Mouse (Mus musculus) spleen, adult 2 months (tissue): Measurements from ENCODE around the gene Ncoa1. TPM values are rescaled to one million over a fixed set of nuclear protein-coding genes. Genes with fewer than 3 reads are reported as not detected.
"Not testable (repeated sequence)": the region's sequence is repeated elsewhere in the genome, so short reads cannot be mapped to it uniquely, and the experiment has no call there.

Experiments used
- DNase-seq, 2 experiments: peaks; one replicate each; pipeline versions ENCODE4 v3.0.0 to v3.0.0-alpha.2; 2012 to 2021; ENCODE audit warnings: low spot score in 2 of 2, low read depth in 1 of 2
- H3K27ac ChIP-seq: fragments of 200-500 bp; 2 replicates; pipeline ENCODE4 v1.5.1; 2012; ENCODE audit warnings: low read length, inconsistent platforms; ENCODE audit not compliant: insufficient read depth
- H3K27me3 ChIP-seq: fragments of 200-500 bp; 2 replicates; pipeline ENCODE4 v1.6.1; 2012; ENCODE audit warnings: mild to moderate bottlenecking, moderate library complexity, low read length, inconsistent platforms; ENCODE audit not compliant: control insufficient read depth, insufficient read depth
- H3K36me3 ChIP-seq: fragments of 200-500 bp; 2 replicates; pipeline ENCODE4 v1.6.1; 2012; ENCODE audit warnings: mild to moderate bottlenecking, low read length, inconsistent platforms; ENCODE audit not compliant: control insufficient read depth, insufficient read depth
- H3K4me1 ChIP-seq: fragments of 200-500 bp; 2 replicates; pipeline ENCODE4 v1.6.1; 2011; ENCODE audit warnings: inconsistent platforms; ENCODE audit not compliant: control insufficient read depth, insufficient read depth, insufficient read length
- H3K4me3 ChIP-seq: fragments of 200-500 bp; 2 replicates; pipeline ENCODE4 v1.5.1; 2011; ENCODE audit warnings: mild to moderate bottlenecking, inconsistent platforms; ENCODE audit not compliant: insufficient read depth, insufficient read length; ENCODE audit errors: extremely low read depth
- CTCF ChIP-seq: fragments of 200-500 bp; IDR thresholded peaks from 2 replicates; pipeline ENCODE4 v1.5.1; 2011; ENCODE audit warnings: mild to moderate bottlenecking, inconsistent platforms; ENCODE audit not compliant: insufficient read depth, insufficient read length, insufficient replicate concordance; ENCODE audit errors: extremely low read depth
- POLR2A ChIP-seq: fragments of 200-500 bp; IDR thresholded peaks from 2 replicates; pipeline ENCODE4 v1.6.1; 2011; ENCODE audit warnings: low read depth, low read length, inconsistent platforms
- WGBS: fragments of 180-500 bp; shearing (Covaris S2); methylation state at CpG from one replicate; pipeline ENCODE4 v1.1.7; 2018; 5-methylcytosine and 5-hydroxymethylcytosine counted together
- polyA plus RNA-seq: library from polyadenylated mRNA; depleted of rRNA; stranded (reverse); fragments of >200 nt; gene quantifications from 2 replicates; pipeline ENCODE4 v1.2.3, GENCODE M21; 2012

The Ncoa1 gene
- polyA plus RNA-seq, 1 experiment: 14.7 TPM

DNA sequence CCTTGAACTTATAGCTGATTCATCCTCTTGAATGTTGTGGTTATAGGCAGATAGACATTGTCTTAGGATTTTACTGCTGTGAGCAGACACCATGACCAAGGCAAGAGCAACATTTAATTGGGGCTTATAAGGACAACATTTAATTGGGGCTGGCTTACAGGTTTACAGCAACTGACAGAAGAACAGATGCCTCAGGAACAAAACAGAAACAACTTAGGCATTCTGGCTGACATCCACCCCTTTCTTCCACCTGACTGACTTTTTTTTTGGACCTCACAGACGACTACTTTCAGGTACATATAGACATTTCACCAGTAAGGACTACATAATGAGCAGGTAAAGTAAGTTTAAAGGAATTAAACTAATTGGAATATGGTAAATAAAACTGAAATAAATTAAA lies 105.6 kb downstream of the Ncoa1 start:
- no peak for DNase-seq
- Histone ChIP-seq H3K4me1 (no peaks in the 10 kb centered on the region), H3K4me3 (no peak overlapping the region), H3K27me3 (no peaks in the 10 kb centered on the region), H3K27ac (no peak overlapping the region), H3K36me3 (no peaks in the 10 kb centered on the region)
- no peak for TF ChIP-seq CTCF
- TF ChIP-seq POLR2A: no peak
- WGBS: 88% methylated on average over 1 of the region's 1 CpGs

DNA sequence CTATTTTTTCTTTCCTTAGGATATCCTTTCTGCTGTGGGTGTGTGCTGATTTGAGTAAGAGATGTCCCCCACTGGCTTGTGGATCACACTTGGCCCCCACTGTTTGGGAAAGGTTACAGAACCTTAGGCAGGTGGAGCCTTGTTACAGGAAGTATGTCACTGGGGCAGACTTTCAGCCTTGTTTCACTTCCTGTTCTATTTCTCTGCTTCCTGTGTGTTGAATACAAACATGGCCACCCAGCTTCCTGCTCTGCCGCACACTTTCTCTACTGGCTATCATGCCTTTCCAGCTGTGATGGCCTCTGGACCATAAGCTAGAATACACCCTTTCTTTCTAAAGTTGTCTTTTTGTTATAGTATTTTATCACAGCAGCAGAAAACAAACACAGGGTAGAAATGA lies 111.0 kb downstream of the Ncoa1 start:
- Histone ChIP-seq H3K27me3 (no peaks in the 10 kb centered on the region), H3K4me1 (no peaks in the 10 kb centered on the region), H3K27ac (no peak overlapping the region), H3K36me3 (no peaks in the 10 kb centered on the region), H3K4me3 (no peak overlapping the region)
- DNase-seq: peak in 1 of 2 experiments; percentile 42
- 56% methylated on average over 1 of the region's 1 CpGs for WGBS
- TF ChIP-seq POLR2A (no peak), CTCF (no peak)

- DNase-seq: no peak
- no peak overlapping the region for H3K27ac ChIP-seq
- no peaks in the 10 kb centered on the region for H3K27me3 ChIP-seq
- H3K36me3 ChIP-seq: no peaks in the 10 kb centered on the region
- TF ChIP-seq CTCF (no peak), POLR2A (no peak)
- no peaks in the 10 kb centered on the region for H3K4me1 ChIP-seq
- no peak overlapping the region for H3K4me3 ChIP-seq
- 89% methylated on average over 1 of the region's 1 CpGs for WGBS
Observed at GRCm38 (mm10) chr12:4359475-4359874, 117.5 kb downstream of the Ncoa1 start.

DNA sequence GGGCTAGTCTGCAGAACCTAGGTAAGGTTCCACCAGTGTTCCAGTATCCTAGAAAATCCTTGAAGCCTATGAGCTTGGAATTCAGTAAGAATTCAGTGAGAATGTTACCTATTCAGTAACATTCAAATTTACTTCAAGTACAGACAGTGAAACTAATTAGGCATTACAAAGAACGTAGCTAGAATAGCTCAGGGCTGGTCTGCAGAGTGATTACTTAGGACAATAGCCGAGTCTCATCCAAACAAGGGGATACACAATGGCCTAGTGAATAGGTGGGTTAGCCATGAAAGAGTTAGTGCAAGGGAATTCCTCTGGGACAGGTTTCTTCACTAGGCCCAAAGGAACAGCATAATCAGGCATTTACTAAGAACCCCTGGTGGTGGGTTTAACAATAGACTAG lies 118.3 kb downstream of the Ncoa1 start:
- not testable (repeated sequence) for DNase-seq, H3K27me3 ChIP-seq, H3K36me3 ChIP-seq, H3K4me1 ChIP-seq, H3K4me3 ChIP-seq, H3K27ac ChIP-seq
- 94% methylated on average over 2 of the region's 2 CpGs for WGBS

- 91% methylated on average over 4 of the region's 4 CpGs for WGBS
- H3K27me3 ChIP-seq: no peaks in the 10 kb centered on the region
- H3K36me3 ChIP-seq: no peaks in the 10 kb centered on the region
- no peaks in the 10 kb centered on the region for H3K4me1 ChIP-seq
- no peak overlapping the region for H3K4me3 ChIP-seq
- TF ChIP-seq POLR2A: no peak
- no peak for TF ChIP-seq CTCF
- no peak overlapping the region for H3K27ac ChIP-seq
- DNase-seq: no peak
Observed at GRCm38 (mm10) chr12:4358100-4358499, 118.9 kb downstream of the Ncoa1 start.

GRCm38 (mm10) chr12:4356834-4357445 lies 120.0 kb downstream of the Ncoa1 start:
- DNase-seq: no peak

DNA sequence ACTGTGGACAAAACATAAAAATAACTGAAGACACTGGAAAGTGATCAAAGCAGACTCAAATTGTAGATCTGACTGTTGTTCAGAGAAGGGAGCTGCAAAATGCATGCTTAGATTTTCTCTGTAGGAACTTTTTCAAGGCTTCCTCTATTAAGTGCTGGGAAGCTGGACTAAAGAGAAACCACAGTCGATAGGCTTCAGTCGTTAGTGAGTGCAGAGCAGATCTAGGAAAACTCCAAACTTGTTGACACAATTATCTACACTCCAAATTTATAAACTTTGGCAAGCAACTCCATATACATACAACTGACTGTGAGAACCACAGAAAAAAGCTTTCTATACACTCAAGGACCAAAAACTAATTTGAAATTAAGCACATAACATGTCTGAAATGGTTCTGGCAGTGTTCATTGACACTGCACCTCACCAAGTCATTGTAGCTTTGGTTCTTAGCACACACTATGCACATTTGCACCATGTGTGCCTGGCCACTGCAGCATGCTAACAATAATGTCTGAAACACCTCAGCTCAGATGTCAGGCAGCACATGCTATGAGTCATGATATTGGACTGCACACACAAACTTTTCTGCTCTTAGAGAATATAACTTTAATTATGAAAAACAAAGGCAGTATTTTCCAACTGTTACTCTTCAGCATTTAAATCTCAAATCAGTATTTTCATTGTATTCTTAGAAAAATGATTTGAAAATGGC lies 121.8 kb downstream of the Ncoa1 start:
- Histone ChIP-seq H3K27me3 (no peaks in the 10 kb centered on the region), H3K4me3 (no peak overlapping the region), H3K4me1 (no peaks in the 10 kb centered on the region), H3K36me3 (no peaks in the 10 kb centered on the region), H3K27ac (no peak overlapping the region)
- TF ChIP-seq POLR2A: no peak
- TF ChIP-seq CTCF: no peak
- WGBS: 65% methylated on average over 2 of the region's 2 CpGs
- DNase-seq: no peak

More at GRCm38 (mm10) chr12:4356834-4357445, 120.0 kb downstream of the Ncoa1 start:
- no peak overlapping the region for H3K4me3 ChIP-seq
- no peak for TF ChIP-seq CTCF
- TF ChIP-seq POLR2A: no peak
- 92% methylated on average over 5 of the region's 5 CpGs for WGBS
- no peaks in the 10 kb centered on the region for H3K36me3 ChIP-seq
- no peaks in the 10 kb centered on the region for H3K4me1 ChIP-seq
- no peaks in the 10 kb centered on the region for H3K27me3 ChIP-seq
- no peak overlapping the region for H3K27ac ChIP-seq
